Mouse (Mus musculus) heart, adult 8-10 months (tissue): ENCODE measurements at regions not wholly inside any gene's neighbourhood (a gene's known extent, or its start where the extent isn't known, plus 50 kb on each side); places are given as distances from the start of the nearest gene placed in this dataset.

Experiments
- DNase-seq: peaks from one replicate; pipeline ENCODE4 v3.0.0; 2022; ENCODE audit warnings: low spot score

GRCm38 (mm10) chr10:17075147-17075546, 647.9 kb upstream of the Cited2 start:
- DNase-seq = no peak

DNA sequence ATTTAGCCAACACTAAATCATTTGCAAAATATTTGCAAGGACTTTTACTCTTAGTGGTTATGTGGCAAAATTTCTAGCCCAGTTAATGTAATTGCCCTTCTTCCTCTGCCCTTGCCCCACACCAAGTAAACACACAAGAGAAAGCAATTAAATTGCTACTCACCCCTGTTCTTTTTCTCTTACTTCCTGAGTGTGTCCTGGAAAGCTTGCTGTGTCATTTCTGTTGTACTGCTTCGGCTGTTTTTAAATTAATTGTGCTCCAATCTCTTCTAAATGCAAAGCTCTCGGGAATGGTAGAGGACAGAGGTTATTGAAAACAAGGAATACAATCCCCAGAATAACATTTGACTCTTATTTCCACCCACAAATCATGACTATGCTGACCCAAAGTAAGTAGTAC, 647.4 kb upstream of the Cited2 start:
- DNase-seq = peak; percentile 17

GRCm38 (mm10) chr10:17076186-17076585, 646.8 kb upstream of the Cited2 start:
- no peak for DNase-seq

- DNase-seq = no peak
Observed at GRCm38 (mm10) chr10:17077580-17077979, 645.4 kb upstream of the Cited2 start.

DNA sequence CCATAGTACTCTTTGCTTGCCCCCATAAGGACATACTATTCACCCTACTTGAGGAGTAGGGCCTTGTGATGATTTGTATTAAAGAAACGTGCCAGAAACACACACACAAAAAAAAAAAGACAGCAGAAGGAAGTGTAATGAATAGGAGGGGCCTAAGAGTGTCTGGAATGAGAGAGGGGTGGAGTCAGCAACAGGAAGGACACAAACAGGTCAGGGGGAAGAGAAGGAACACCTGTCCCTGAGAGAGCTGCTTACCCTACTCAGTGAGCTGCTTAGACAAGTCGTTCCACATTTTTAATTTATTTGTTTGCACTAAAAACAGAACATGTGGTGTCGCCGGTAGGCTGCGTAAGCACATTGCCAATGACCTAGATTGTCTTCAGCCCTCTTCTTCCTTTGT, 642.2 kb upstream of the Cited2 start:
- DNase-seq = no peak

- DNase-seq = no peak
Observed at GRCm38 (mm10) chr10:17082926-17083325, 640.1 kb upstream of the Cited2 start.

- no peak for DNase-seq
Observed at GRCm38 (mm10) chr10:17102065-17102464, 621.0 kb upstream of the Cited2 start.

DNA sequence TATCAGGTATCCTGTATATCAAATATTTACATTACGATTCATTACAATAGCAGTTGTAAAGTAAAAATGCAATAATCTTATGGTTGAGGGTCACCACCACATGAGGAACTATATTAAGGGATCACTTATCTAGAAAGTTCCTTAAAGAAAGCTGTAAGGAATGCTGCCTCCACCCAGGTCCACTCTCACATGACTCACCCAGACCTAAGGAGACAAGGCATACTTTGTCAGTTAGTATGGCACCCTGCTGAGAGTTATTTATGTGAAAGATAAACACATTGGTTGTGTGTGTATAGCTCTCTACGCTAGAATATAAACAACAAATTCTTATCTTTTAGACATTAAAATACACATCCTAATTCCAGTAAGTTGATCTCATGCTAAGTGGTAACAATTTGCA, 619.6 kb upstream of the Cited2 start:
- no peak for DNase-seq

DNA sequence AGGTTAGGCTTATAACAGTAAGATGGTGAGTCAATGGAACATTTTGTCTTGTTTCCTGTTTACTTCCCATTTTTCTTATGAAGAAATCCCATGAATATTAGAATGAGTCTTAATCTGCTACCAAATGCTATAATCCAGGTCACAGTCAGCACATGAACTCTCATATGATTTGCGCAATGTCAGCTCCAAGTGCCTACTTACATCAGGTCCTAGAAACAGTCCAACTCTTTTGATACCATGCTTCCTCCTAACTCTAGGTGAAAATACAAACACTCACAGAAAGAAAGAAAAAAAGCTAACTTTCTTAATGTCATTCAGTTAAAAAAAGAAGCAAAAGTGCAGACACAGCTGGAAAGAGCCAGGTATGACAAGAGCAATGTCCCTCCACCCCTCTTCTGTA, 616.2 kb upstream of the Cited2 start:
- no peak for DNase-seq

DNA sequence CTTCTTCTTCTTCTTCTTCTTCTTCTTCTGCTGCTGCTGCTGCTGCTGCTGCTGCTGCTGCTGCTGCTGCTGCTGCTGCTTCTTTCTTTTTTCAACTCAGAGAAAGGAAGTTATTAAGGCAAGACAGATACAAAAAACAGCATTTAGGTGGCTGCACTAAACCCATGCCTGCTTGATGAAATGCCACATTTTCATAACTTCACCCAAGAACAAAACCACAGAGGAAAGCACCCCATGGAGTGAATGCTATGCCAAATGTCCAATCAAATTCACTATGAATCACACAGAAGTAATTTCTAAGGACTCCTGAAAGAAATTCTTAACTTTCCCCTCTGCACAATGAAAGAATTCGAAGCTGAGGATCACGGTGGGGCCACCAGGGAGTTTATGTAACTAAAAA, 611.9 kb upstream of the Cited2 start:
- DNase-seq = no peak

- DNase-seq = no peak
Observed at GRCm38 (mm10) chr10:17114805-17115204, 608.2 kb upstream of the Cited2 start.

GRCm38 (mm10) chr10:17129391-17130163, 593.4 kb upstream of the Cited2 start:
- no peak for DNase-seq

DNA sequence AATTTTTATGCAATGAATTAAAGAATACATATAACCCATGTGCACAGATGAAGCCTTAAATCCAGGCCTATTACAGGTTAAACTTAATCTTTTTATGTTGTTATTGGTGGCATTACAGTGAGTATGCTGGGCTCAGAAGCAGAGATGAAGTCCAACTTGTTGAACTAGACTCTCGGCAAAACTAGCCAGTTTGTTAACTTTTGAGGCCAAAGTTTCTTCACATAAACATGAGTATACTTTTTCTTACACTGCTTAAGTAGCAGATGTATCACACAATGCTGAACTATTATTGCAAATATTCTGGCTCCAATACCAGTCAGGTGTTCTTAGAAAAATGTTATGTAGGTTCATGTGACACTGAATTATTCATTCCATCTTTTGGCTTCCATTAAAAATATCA, 592.4 kb upstream of the Cited2 start:
- no peak for DNase-seq

- DNase-seq = peak; percentile 41
Observed at GRCm38 (mm10) chr10:17131763-17132162, 591.3 kb upstream of the Cited2 start.

DNA sequence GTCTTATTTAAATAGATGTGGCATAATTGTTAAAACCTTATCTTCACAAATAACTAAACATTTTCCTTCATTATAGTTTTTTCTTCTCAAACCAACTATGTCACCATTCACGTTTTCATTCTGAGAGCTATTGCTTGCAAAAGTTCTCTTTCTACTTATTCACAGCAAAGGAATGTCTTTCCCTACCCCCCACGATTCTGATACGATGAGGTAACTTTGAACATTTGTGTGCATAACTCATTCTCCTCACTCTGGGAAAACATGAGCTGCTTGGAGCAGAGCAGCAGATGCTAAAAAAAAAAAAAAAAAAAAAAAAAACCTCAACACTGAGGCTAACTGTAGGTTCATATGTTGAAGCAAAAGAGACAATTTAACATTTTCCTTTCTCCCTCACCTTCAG, 547.6 kb upstream of the Cited2 start:
- DNase-seq = no peak

DNA sequence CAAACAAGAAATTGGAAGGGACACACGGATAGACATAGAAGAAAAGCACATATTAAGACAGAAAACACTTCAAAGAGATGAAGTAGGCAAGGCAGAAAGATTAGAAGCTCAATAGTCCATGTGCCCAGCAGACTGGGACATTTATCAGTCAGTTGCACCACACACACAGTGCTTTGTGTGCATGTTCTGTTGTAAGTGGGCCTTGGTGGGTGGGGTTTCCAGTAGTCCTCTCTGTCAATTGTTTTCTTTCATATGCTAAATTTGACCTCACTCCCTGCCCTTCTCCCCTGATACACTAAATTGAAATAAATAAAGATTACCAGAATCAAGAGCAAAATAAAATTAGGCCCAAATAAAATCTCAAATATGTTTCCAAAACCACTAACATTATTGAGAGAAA, 546.0 kb upstream of the Cited2 start:
- no peak for DNase-seq

DNA sequence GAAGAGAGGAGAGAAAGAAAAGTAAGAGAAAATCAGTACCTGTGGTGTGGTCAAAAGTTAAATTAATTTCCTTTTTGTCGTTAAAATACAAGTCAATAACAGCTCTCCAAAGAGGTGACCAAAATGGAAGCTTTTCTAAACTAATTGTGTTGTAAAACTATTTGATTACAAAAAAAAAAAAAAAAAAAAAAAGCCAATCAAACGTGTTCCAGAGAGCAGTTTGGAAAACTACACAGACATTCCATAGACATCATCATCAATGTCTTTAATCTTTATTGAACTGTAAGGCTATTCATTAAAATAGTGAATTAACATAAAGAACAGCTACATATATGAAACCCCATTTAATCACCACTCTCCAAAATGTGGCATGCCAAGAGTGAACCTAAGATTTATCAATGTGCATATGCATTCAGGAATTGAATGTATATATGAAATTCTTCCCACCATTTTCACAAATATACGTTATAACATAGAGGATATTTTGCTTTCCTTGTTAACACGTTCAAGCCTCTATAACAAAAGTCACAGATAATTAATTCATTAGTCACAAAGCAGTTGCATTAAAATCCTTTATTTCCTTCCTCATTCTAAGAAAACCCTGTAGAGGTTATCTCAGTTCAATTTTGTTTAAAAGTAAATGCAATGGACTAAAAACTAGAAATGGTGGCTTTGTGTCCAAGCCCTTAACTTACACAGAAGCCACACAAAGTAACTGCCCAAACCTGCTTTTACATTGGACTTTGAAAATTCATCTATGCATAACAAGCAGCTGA, 545.3 kb upstream of the Cited2 start:
- DNase-seq = no peak

DNA sequence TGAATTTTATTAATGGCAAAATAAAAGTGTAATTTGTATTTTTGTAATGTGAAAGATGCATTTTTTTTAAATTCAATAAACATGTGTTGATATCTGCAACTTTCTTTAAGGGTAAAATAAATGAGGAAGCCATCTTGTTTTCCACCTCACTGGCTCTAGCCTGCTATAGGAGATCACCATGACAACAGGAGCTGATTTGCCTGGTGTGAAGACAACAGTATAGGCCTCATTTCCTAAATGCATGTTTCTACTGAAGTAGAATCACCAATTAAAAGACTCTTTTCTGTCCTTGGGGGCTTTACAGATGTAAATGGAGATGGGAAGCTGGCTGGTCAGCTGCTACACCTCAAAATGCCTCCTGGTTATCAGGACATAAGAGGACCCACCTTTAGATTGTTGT, 544.4 kb upstream of the Cited2 start:
- DNase-seq = no peak

- no peak for DNase-seq
Observed at GRCm38 (mm10) chr10:17184418-17184817, 538.6 kb upstream of the Cited2 start.

GRCm38 (mm10) chr10:17196205-17196604, 526.8 kb upstream of the Cited2 start:
- DNase-seq = no peak

- no peak for DNase-seq
Observed at GRCm38 (mm10) chr10:17196636-17197035, 526.4 kb upstream of the Cited2 start.

DNA sequence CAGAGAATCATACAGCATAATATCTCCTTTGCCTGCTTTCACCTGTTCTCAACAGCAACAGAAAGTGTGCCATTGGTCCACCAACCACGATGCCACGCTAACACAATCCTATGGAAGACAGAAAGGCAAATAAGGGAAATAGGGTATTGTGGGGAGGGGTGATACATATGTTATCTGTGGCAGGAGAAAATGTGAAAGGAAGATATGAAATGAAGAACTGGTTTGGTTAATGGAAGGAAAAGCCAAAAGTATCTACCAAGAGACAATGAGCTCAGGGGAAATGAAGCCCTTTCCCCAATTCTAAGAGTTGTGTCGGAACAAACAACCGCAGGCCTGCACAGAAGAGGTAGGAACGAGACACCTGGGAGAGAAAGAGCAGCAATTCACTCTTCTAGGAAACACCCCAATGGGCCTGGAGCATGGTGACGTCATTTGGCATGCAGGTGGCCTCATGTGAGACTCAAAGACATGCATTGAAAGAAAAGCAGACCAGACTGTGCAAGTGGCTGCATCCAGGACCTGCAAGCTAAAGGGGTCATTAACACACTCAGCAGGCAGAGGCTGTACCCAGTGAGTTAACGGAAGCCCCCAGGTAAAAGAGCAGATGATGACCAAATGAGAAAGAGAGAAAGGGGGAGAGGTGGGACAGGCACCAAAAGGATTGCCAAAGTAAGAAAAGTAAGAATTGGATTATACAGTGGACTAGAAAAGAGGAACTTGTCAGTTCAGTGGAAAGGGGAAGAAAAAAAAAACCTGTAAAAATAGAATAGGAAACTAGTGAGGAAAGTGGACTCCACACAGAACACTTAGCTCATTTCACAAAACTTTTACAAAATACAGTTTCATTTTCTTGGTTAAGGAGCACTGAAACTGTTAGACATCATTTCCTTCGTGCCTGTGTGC, 522.2 kb upstream of the Cited2 start:
- DNase-seq = no peak
